12 mouse cellular contexts compared by ENCODE assay signal in the genomic region with DNA sequence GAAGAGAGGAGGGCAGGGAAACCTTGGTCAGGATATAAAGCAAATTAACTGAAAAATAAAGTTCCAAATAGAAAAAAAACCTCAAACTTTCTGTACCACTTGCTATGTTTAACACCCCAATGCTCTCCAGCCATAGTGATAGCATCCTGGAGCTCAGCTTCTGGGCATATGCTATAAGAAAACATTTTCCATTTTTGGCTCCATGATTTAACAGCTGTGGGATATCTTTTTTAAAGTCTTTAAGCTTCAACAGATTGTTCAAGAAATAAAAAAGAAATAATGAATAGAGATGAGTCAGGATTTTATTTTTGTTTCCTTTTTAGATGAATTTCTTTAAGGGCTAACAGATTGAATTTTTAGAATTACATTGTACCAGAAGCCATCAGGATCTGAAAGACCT.
"Had no signal": no experiment of that assay in that cellular context is flagged by ENCODE, and none has a peak within 500 bp of the region (broad histone marks: within the 10 kb centered on the region; RNA-seq: fewer than 3 reads in every experiment).

No protein-coding gene starts in this region.

- DNase-seq: kidney, adult 11 months; kidney, adult 8-10 months; kidney, postnatal 10 days; kidney, postnatal 36 days; liver, embryonic 13.5 days; lung, adult 2 months; lung, postnatal 14 days; lung, postnatal 4 days; midbrain, embryonic 14.5 days; thymus, adult 18-20 months; thymus, postnatal 36 days had no signal

- ATAC-seq: intestine, embryonic 15.5 days had no signal
